Mouse (Mus musculus) C2C12 (cell line): ENCODE results near the gene Ralgps2. TPM values are rescaled to one million over a fixed set of nuclear protein-coding genes. Genes with fewer than 3 reads are reported as not detected.

Source experiments
- H3K27me3 ChIP-seq: one replicate; pipeline ENCODE4 v1.6.1; 2011; ENCODE audit not compliant: control insufficient read depth, insufficient read depth, insufficient read length
- H3K36me3 ChIP-seq: one replicate; pipeline ENCODE4 v1.6.1; 2011; ENCODE audit not compliant: control insufficient read depth, insufficient read depth
- H3K4me3 ChIP-seq: one replicate; pipeline ENCODE4 v1.5.1; 2011; ENCODE audit warnings: mild to moderate bottlenecking, control low read depth; ENCODE audit not compliant: poor library complexity, insufficient read depth, severe bottlenecking
- H3K79me2 ChIP-seq: one replicate; pipeline ENCODE4 v1.6.1; 2011; ENCODE audit not compliant: control insufficient read depth, insufficient read depth
- H3K79me3 ChIP-seq: one replicate; pipeline ENCODE4 v1.6.1; 2011; ENCODE audit warnings: low read depth, control low read depth
- H3ac ChIP-seq: one replicate; pipeline ENCODE3; 2011; ENCODE audit warnings: low read depth; ENCODE audit not compliant: control insufficient read depth, insufficient read length
- CEBPB ChIP-seq: IDR thresholded peaks from one replicate; pipeline ENCODE4 v1.6.1; 2011; ENCODE audit warnings: low read depth, mild to moderate bottlenecking, control low read depth, moderate library complexity
- CTCF ChIP-seq: IDR thresholded peaks from one replicate; pipeline ENCODE4 v1.5.1; 2011; ENCODE audit not compliant: control insufficient read depth, insufficient read depth, insufficient read length
- FOSL1 ChIP-seq: IDR thresholded peaks from one replicate; pipeline ENCODE4 v1.8.0; 2011; ENCODE audit warnings: mild to moderate bottlenecking, low read length; ENCODE audit not compliant: poor library complexity, insufficient read depth, severe bottlenecking
- MAX ChIP-seq: IDR thresholded peaks from one replicate; pipeline ENCODE4 v1.6.1; 2011; ENCODE audit warnings: mild to moderate bottlenecking, control low read depth
- MYOD1 ChIP-seq: IDR thresholded peaks from one replicate; pipeline ENCODE4 v1.6.1; 2011; ENCODE audit warnings: low read depth; ENCODE audit not compliant: control insufficient read depth, insufficient read length
- MYOG ChIP-seq: IDR thresholded peaks from one replicate; pipeline ENCODE4 v1.6.1; 2011; ENCODE audit not compliant: control insufficient read depth, insufficient read length; ENCODE audit errors: extremely low read depth
- USF1 ChIP-seq: IDR thresholded peaks from one replicate; pipeline ENCODE4 v1.6.1; 2011; ENCODE audit warnings: low read depth, mild to moderate bottlenecking, control low read depth, moderate library complexity
- polyA plus RNA-seq: library from polyadenylated mRNA; unstranded; fragments of >200 nt; fragmentation: generic; extraction: Trizol; gene quantifications from one replicate; pipeline ENCODE4 v1.2.1, GENCODE M21; 2012; ENCODE audit warnings: missing spikeins

The Ralgps2 gene
- polyA plus RNA-seq, 1 experiment: 6.4 TPM

DNA sequence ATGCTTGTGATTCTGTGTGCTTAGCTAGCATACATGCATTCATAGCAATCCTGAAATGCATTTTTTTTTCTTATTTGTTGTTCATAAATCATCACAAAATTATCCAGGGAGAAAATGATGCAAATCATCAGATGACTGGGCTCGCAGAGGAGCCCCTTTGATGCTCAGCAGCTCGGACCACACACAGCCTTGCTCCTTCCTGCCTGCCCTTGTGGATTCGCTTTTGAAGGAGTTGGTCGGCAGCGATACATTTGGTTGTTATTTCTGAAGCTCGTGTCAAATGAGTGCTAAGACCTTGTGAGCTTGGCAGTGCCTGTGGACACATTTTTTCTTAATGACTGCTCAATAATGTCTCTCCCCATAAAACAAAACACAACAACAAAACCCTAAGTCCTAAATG is 31.2 kb upstream of the Ralgps2 start:
- TF ChIP-seq MAX: no peak
- Histone ChIP-seq H3K4me3 (no peak overlapping the region), H3K36me3 (no peaks in the 10 kb centered on the region), H3K79me3 (no peaks in the 10 kb centered on the region), H3ac (no peak overlapping the region), H3K27me3 (no peaks in the 10 kb centered on the region), H3K79me2 (no peaks in the 10 kb centered on the region)

- Histone ChIP-seq H3K27me3 (no peaks in the 10 kb centered on the region), H3K36me3 (no peaks in the 10 kb centered on the region), H3K79me3 (no peaks in the 10 kb centered on the region), H3K79me2 (no peaks in the 10 kb centered on the region), H3ac (no peak overlapping the region), H3K4me3 (no peak overlapping the region)
- TF ChIP-seq CTCF (no peak), FOSL1 (no peak), USF1 (no peak), CEBPB (no peak), MYOG (no peak), MYOD1 (no peak), MAX (no peak)
Measured at GRCm38 (mm10) chr1:156968107-156968506, 28.7 kb upstream of the Ralgps2 start.

- TF ChIP-seq MYOD1 (no peak), CEBPB (no peak), CTCF (no peak), MAX (no peak)
- H3K79me2 ChIP-seq: no peaks in the 10 kb centered on the region
- H3K27me3 ChIP-seq: no peaks in the 10 kb centered on the region
- H3K4me3 ChIP-seq: no peak overlapping the region
- H3K79me3 ChIP-seq: no peaks in the 10 kb centered on the region
- H3K36me3 ChIP-seq: no peaks in the 10 kb centered on the region
- no peak overlapping the region for H3ac ChIP-seq
Measured at GRCm38 (mm10) chr1:156964586-156964932, 25.1 kb upstream of the Ralgps2 start.

DNA sequence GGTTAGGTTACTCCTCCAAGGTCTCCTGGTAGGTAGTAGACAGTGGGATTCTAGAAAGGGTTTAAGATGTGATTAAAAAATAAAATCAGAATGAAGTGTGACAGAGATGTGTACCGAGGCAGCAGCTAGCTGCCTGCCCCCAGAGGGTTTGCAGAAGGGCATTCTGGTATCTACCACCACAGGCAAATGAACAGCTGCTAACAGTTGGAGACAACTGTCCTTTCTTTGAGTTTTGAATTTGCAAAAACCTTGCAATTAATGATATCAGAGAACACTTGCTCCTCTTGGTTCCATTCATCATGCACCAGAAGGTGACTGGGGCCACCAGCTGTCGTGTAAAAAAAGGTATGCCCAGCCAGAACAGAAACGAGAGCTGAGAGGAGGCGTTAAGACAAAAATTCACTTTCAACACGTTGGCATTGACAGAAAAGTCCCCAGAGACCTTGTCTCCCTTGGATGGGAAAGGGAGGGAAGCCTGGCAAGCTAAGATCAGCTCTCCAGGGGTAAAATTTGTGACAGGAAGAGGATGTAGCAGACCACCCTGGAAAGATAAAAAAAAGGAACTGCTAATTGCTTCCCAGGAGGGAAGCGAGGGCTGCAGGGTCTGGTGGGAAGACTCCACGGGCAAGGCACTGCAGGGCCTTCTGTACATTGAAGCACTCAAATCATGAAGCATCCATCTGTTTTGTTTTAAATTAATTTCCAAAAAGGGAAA is 24.6 kb upstream of the Ralgps2 start:
- H3K79me2 ChIP-seq: no peaks in the 10 kb centered on the region
- no peaks in the 10 kb centered on the region for H3K79me3 ChIP-seq
- TF ChIP-seq MAX (no peak), MYOD1 (no peak), MYOG (no peak), CEBPB (no peak)
- H3ac ChIP-seq: no peak overlapping the region
- no peak overlapping the region for H3K4me3 ChIP-seq
- no peaks in the 10 kb centered on the region for H3K27me3 ChIP-seq
- H3K36me3 ChIP-seq: no peaks in the 10 kb centered on the region

DNA sequence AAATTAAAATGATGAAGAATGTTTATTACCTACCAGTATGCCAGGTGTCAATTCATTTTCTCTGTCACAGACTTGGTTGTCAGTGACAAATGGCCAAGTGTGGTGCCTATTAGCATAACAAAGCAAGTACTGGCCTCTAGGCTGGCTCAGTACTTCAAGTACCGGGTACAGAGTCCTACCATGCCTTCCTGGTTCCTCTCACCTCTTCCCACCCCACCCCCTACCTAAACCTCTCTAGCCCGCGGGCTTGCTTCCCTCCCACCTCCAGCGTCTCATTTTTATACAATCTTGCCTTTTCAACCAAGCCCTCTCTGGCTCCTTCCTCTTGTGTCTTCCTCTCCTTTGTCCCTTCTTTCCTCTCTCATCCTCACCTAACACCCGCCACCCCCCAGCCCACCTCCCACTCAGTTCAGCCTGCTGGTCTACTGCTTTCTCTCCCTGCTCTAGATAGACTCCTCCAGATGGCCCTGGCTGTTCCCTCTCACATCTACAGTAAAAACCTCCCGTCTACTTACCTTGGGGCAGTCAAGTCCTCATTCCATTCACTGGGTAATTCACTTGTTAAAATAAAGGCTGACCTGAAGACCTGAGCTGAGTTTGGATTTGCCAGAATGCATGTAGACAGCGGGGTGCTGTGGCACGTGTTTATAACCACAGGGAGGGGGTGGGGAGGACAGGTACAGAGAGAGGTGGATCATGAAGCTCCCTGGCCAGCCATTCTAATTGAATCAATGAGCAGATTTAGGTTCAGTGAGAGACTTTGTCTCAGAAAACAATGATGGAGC is 22.2 kb upstream of the Ralgps2 start:
- Histone ChIP-seq H3K27me3 (no peaks in the 10 kb centered on the region), H3K79me2 (no peaks in the 10 kb centered on the region), H3K79me3 (no peaks in the 10 kb centered on the region), H3ac (no peak overlapping the region), H3K4me3 (no peak overlapping the region), H3K36me3 (no peaks in the 10 kb centered on the region)
- TF ChIP-seq USF1 (no peak), MYOG (no peak), FOSL1 (no peak), CTCF (no peak), MYOD1 (no peak), MAX (no peak), CEBPB (no peak)

GRCm38 (mm10) chr1:156959004-156959403 is 19.6 kb upstream of the Ralgps2 start:
- no peak overlapping the region for H3ac ChIP-seq
- H3K79me2 ChIP-seq: no peaks in the 10 kb centered on the region
- no peaks in the 10 kb centered on the region for H3K27me3 ChIP-seq
- H3K4me3 ChIP-seq: no peak overlapping the region
- H3K36me3 ChIP-seq: no peaks in the 10 kb centered on the region
- H3K79me3 ChIP-seq: no peaks in the 10 kb centered on the region
- TF ChIP-seq MAX (no peak), CEBPB (no peak), MYOD1 (no peak), FOSL1 (no peak), MYOG (no peak), CTCF (no peak)
